Mouse (Mus musculus): ENCODE data around the gene Fam13a. TPM values are rescaled to one million over a fixed set of nuclear protein-coding genes. Genes with fewer than 3 reads are reported as not detected.

The Fam13a gene
- 1.5 and 2.1 TPM in 2 replicates for polyA plus RNA-seq (2012; rRNA removed)

DNA sequence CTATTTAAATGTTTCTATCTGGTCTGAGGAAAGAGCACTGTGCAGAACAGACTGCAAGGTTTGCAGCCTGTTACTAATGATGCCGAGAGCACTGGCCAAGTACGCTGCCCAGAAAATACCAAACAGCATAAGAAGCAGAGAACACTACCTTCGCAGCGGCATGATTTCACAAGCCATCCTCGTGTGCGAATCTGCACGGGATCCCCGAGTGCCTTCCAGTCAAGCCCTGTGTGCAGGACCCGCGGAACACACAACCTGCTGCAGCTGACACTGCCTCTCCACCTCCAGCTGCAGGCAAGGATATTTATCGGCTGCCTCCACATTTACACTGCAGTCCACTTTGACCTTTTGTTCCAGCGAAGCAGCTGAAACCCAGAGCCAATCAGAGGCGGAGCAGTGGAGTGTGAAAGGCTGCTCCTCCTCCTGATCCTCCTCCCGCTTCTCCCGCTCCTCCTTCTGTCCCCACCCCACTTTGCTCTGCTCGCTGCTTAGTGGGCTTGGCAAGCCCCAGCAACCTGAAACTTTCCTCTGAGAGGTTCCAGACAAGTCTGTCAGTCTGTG lies at the start of gene Fam13a:
Gene Fam13a, minus strand, starts transcription at position 386 of the 561 bp plus-strand sequence.

DNA sequence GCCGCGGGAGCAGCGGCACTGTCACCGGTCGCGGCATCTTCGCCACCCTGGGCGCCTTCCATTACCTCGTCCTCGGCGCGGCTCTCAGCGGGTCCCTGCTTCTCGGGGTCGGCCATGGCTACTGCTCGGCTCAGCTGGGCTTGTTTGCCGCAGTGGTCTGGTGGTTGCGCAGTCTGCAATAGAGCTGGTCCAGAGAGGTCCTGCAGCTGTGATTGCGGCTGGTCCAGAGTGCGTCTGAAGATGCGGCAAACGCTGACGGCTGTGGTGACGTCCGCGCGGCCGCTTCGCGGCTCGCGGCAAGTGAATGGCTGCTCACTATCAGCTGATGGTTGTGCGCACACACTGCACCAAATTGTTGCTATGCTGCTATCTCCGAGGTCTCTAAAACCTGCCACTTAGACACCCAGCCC lies 117.5 kb downstream of the Fam13a start, which contains the start of gene Nap1l5:
Gene Nap1l5, minus strand, starts transcription at position 225 of the 410 bp plus-strand sequence.

Other genes starting within 250 kb of the Fam13a start
- gene Herc3, start 193.1 kb downstream of the Fam13a start, polyA plus RNA-seq (2012; rRNA removed) = 14.6 and 16.2 TPM in 2 replicates
- gene Nap1l5, start 117.5 kb downstream of the Fam13a start, polyA plus RNA-seq (2012; rRNA removed) = 12.7 and 24.9 TPM in 2 replicates
- gene Tigd2, start 184.3 kb upstream of the Fam13a start, polyA plus RNA-seq (2012; rRNA removed) = 4.0 and 5.0 TPM in 2 replicates